Mouse (Mus musculus): ENCODE data around the gene Nek4. TPM values are rescaled to one million over a fixed set of nuclear protein-coding genes. Genes with fewer than 3 reads are reported as not detected.
A peak's percentile ranks its signal among the peaks of the same experiment; 100 is the strongest.

Nek4 gene
- polyA plus RNA-seq, 1 experiment from 2014 or later: 17.2 TPM

GRCm38 (mm10) chr14:31016063-31016462 is 64.9 kb downstream of the Nek4 start:
- Histone ChIP-seq H3K9ac (replicated peaks) (no peak overlapping the region), H3K4me3 (replicated peaks) (no peak overlapping the region), H3K36me3 (peaks cover 67% of the 10 kb centered on the region), H3K27ac (no peak overlapping the region), H3K4me2 (no peak overlapping the region), H3K27me3 (no peaks in the 10 kb centered on the region), H3K4me1 (replicated peaks) (peaks cover 19% of the 10 kb centered on the region), H3K9me3 (no peaks in the 10 kb centered on the region)
- ATAC-seq (ENCODE audit: insufficient number of reproducible peaks, insufficient read depth, low FRiP score, low TSS enrichment, low read depth): no peak
- WGBS: 91% methylated on average over 1 of the region's 1 CpGs

- no peak overlapping the region for H3K27ac ChIP-seq
- H3K36me3 ChIP-seq: peaks cover 61% of the 10 kb centered on the region
- peak overlapping the region; percentile 91 for H3K9ac ChIP-seq (replicated peaks)
- no peaks in the 10 kb centered on the region for H3K27me3 ChIP-seq
- H3K4me1 ChIP-seq (replicated peaks): peaks cover 26% of the 10 kb centered on the region
- H3K4me3 ChIP-seq (replicated peaks): peak overlapping the region; percentile 79
- no peaks in the 10 kb centered on the region for H3K9me3 ChIP-seq
- 0% methylated on average over 2 of the region's 2 CpGs for WGBS
- peak overlapping the region; percentile 82 for H3K4me2 ChIP-seq
- no peak for ATAC-seq (ENCODE audit: insufficient number of reproducible peaks, insufficient read depth, low FRiP score, low TSS enrichment, low read depth)
Measured at GRCm38 (mm10) chr14:31017854-31018253, 66.7 kb downstream of the Nek4 start.

- Histone ChIP-seq H3K36me3 (peaks cover 59% of the 10 kb centered on the region), H3K4me2 (peak within 1 kb of the TSS; percentile 82)
- under 1% methylated on average over 40 of the region's 53 CpGs for WGBS
Measured at GRCm38 (mm10) chr14:31018860-31019291, 67.7 kb downstream of the Nek4 start, which contains the start of the genes Pbrm1 and Gnl3. Gene Pbrm1 (plus strand): TSS chr14:31019138. Gene Gnl3 (minus strand): TSS chr14:31019152.

GRCm38 (mm10) chr14:31019331-31020205 is 68.4 kb downstream of the Nek4 start:
- Histone ChIP-seq H3K4me3 (replicated peaks) (peak overlapping the region; percentile 79), H3K36me3 (peaks cover 57% of the 10 kb centered on the region), H3K4me1 (replicated peaks) (peaks cover 27% of the 10 kb centered on the region), H3K9ac (replicated peaks) (peak overlapping the region; percentile 91), H3K9me3 (no peaks in the 10 kb centered on the region), H3K27ac (peak overlapping the region; percentile 95), H3K27me3 (no peaks in the 10 kb centered on the region), H3K4me2 (peak overlapping the region; percentile 82)
- ATAC-seq (ENCODE audit: insufficient number of reproducible peaks, insufficient read depth, low FRiP score, low TSS enrichment, low read depth): peak; percentile 92
- 7% methylated on average over 39 of the region's 56 CpGs for WGBS

More at GRCm38 (mm10) chr14:31018860-31019291, 67.7 kb downstream of the Nek4 start, which contains the start of the genes Pbrm1 and Gnl3:
- peak within 1 kb of the TSS; percentile 91 for H3K9ac ChIP-seq (replicated peaks)
- peak; percentile 90 for ATAC-seq (ENCODE audit: insufficient number of reproducible peaks, insufficient read depth, low FRiP score, low TSS enrichment, low read depth)
- H3K27ac ChIP-seq: peak within 1 kb of the TSS; percentile 95
- H3K4me1 ChIP-seq (replicated peaks): peaks cover 27% of the 10 kb centered on the region
- H3K4me3 ChIP-seq (replicated peaks): peak within 1 kb of the TSS; percentile 79
- no peaks in the 10 kb centered on the region for H3K27me3 ChIP-seq
- no peaks in the 10 kb centered on the region for H3K9me3 ChIP-seq

GRCm38 (mm10) chr14:31022579-31022978 is 71.4 kb downstream of the Nek4 start:
- Histone ChIP-seq H3K4me3 (replicated peaks) (no peak overlapping the region), H3K27ac (no peak overlapping the region), H3K9me3 (no peaks in the 10 kb centered on the region), H3K27me3 (no peaks in the 10 kb centered on the region), H3K36me3 (peaks cover 56% of the 10 kb centered on the region), H3K4me1 (replicated peaks) (peaks cover 21% of the 10 kb centered on the region), H3K4me2 (no peak overlapping the region), H3K9ac (replicated peaks) (no peak overlapping the region)
- WGBS: 59% methylated on average over 1 of the region's 1 CpGs
- ATAC-seq (ENCODE audit: insufficient number of reproducible peaks, insufficient read depth, low FRiP score, low TSS enrichment, low read depth): no peak

GRCm38 (mm10) chr14:31025785-31026184 is 74.6 kb downstream of the Nek4 start:
- ATAC-seq (ENCODE audit: insufficient number of reproducible peaks, insufficient read depth, low FRiP score, low TSS enrichment, low read depth): no peak
- Histone ChIP-seq H3K27me3 (no peaks in the 10 kb centered on the region), H3K9ac (replicated peaks) (no peak overlapping the region), H3K4me3 (replicated peaks) (no peak overlapping the region), H3K36me3 (peaks cover 84% of the 10 kb centered on the region), H3K9me3 (no peaks in the 10 kb centered on the region), H3K27ac (no peak overlapping the region), H3K4me2 (no peak overlapping the region), H3K4me1 (replicated peaks) (0 out of 2 replicates have a peak, but pooled peaks cover 8% of the 10 kb centered on the region)
- WGBS: 78% methylated on average over 3 of the region's 3 CpGs

Other genes starting within 250 kb of the Nek4 start
- gene Sfmbt1, start 236.5 kb upstream of the Nek4 start, polyA plus RNA-seq (2016; fragmentation: Nextera tagmentation; extraction: Ambion mirVana): 16.9 and 18.1 TPM in 2 replicates
- 38.8 and 41.5 TPM in 2 replicates for gene Tmem110, start 125.8 kb upstream of the Nek4 start, polyA plus RNA-seq (2016; fragmentation: Nextera tagmentation; extraction: Ambion mirVana)
- 5.9 and 6.8 TPM in 2 replicates for gene Mustn1, start 72.2 kb upstream of the Nek4 start, polyA plus RNA-seq (2016; fragmentation: Nextera tagmentation; extraction: Ambion mirVana)
- gene Itih4, start 64.9 kb upstream of the Nek4 start, polyA plus RNA-seq (2016; fragmentation: Nextera tagmentation; extraction: Ambion mirVana): 0.10 TPM in 1 of 2 replicates, not detected in the other
- 0.09 TPM in 1 of 2 replicates, not detected in the other for gene Itih3, start 27.6 kb upstream of the Nek4 start, polyA plus RNA-seq (2016; fragmentation: Nextera tagmentation; extraction: Ambion mirVana)
- gene Itih1, start 8.1 kb upstream of the Nek4 start, polyA plus RNA-seq (2016; fragmentation: Nextera tagmentation; extraction: Ambion mirVana): 0.06 TPM in 1 of 2 replicates, not detected in the other
- gene Glt8d1, start 50.0 kb downstream of the Nek4 start, polyA plus RNA-seq (2016; fragmentation: Nextera tagmentation; extraction: Ambion mirVana): 54.7 and 61.5 TPM in 2 replicates
- 322 and 342 TPM in 2 replicates for gene Spcs1, start 50.3 kb downstream of the Nek4 start, polyA plus RNA-seq (2016; fragmentation: Nextera tagmentation; extraction: Ambion mirVana)
- gene Pbrm1, start 67.8 kb downstream of the Nek4 start, polyA plus RNA-seq (2016; fragmentation: Nextera tagmentation; extraction: Ambion mirVana): 183 and 189 TPM in 2 replicates
- gene Gnl3, start 67.8 kb downstream of the Nek4 start, polyA plus RNA-seq (2016; fragmentation: Nextera tagmentation; extraction: Ambion mirVana): 110 and 117 TPM in 2 replicates
- gene Smim4, start 177.6 kb downstream of the Nek4 start, polyA plus RNA-seq (2016; fragmentation: Nextera tagmentation; extraction: Ambion mirVana): 59.6 and 65.7 TPM in 2 replicates
- gene Nt5dc2, start 179.7 kb downstream of the Nek4 start, polyA plus RNA-seq (2016; fragmentation: Nextera tagmentation; extraction: Ambion mirVana): 485 and 500 TPM in 2 replicates
- gene Stab1, start 217.3 kb downstream of the Nek4 start, polyA plus RNA-seq (2016; fragmentation: Nextera tagmentation; extraction: Ambion mirVana): 14.9 and 18.0 TPM in 2 replicates